Mouse (Mus musculus): Measurements from ENCODE around the gene Pld3.

The Pld3 gene

GRCm38 (mm10) chr7:27483860-27484259, 69.2 kb downstream of the Pld3 start:
- DNase-seq: no peak
